Mouse (Mus musculus): Measurements from ENCODE around the gene Vps37b.

- TF ChIP-seq CTCF (conservative IDR thresholded peaks at IDR 0.05; ENCODE audit: low read length), result no peak
- TF ChIP-seq NANOG (IDR thresholded peaks at IDR 0.05; ENCODE audit: borderline replicate concordance, low read length), result no peak
- TF ChIP-seq POU5F1 (IDR thresholded peaks at IDR 0.05; ENCODE audit: borderline replicate concordance, low read length), result no peak
These were observed 25.8 kb downstream of the Vps37b start for GRCm38 (mm10) chr5:124006082-124006873.
